Mouse (Mus musculus) cerebellum, adult 9-11 months (tissue): ENCODE data around the gene Cox7a2l.

Experiments used
- DNase-seq: peaks from one replicate; pipeline ENCODE4 v3.0.0; 2022

Cox7a2l gene

DNA sequence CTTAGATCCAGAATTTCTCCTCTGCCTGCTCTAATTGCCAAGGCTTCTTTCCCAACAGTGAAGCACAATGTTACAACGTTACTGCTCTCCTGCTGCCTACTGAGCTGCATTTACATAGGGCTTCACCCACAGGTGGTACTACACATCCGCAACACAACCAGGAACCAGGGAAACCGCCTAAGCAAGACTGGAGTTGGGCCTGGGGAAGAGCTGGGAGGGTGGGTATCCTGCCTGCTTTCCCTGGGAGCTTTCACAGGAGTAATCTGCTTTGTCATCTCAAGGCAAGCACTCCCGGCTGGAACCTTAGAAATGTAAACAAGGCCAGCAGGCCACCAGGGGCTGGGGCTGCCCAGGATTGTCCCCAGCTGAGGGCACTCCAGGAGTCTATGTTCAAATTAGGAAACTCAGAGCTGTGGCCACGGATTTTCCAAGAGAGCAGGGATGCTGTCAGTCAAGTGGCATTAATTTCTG is 9.0 kb upstream of the Cox7a2l start:
- no peak for DNase-seq

DNA sequence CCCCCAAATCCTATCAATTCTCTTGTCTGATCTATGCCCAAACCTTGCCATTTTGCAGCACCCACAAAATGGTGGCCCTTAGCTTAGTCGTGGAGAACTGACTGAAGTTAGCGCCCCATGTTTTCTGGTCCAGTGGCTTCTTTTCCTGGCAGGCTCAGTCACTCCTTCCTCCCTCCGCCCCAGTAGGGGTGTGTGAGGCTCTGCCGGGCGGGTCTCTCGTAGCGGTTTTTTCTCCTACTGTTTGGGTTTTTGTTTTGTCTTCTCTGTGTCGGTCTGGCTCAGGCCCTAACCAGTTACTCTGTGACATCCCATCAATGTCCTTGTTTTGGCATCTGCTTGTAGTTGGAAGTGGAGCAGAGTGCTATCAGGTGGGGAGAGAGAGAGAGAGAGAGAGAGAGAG is 8.5 kb upstream of the Cox7a2l start:
- DNase-seq: no peak

DNA sequence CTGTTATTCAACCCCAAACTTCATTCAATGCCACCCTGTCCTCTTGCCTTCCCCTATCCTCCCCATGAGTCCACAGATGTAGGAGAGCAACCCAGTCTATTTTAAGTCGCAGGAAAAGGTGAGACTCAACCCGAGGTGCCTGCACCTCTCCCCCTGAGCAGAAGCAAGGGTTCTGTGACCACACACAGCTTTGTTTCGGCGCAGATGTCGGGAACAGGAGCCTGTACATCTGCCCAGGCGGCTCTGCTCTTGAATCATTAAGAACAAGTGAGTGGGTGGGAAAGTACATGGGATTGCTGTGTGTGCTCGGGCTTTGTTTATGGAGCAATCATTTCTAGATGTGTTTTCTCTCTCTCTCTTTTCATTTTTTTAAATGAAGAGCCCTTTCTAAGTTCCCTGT is 7.6 kb upstream of the Cox7a2l start:
- DNase-seq: no peak

DNA sequence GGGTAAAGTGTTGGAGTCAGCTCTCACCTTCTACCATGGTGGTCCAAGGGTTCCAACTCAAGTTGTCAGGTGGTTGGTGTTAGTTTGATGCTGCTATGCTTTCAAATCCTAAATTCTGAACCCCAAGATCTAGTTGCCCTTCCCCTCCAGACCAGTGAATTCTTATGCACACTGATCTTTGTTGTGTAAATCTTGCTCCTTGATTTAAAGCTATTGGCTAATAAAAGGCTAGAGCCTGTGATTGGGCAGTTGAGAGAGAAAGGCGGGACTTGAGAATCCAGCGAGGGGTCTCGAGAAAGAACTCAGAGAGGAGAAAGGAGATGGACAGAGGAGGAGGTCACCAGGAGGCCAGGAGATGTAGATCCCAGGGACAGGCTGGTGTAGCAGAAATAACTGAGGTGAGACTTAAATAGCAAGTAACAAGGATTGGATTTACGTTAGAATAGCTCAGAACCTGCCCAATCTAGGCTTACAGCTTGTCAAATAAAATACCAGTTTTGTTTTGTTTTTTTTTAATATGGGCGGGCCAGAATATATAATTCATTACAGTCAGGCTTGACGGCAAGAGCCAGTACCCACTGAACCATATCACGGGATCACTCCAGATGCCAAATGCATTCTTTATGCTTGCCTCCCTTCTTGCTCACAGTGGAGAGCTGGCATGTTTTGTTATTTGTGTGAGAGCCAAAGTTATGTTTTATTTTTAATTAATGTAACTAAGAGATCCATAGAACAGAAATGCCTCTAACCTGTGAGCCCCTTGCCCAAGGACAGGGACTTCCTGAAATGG is 5.7 kb upstream of the Cox7a2l start:
- no peak for DNase-seq

DNA sequence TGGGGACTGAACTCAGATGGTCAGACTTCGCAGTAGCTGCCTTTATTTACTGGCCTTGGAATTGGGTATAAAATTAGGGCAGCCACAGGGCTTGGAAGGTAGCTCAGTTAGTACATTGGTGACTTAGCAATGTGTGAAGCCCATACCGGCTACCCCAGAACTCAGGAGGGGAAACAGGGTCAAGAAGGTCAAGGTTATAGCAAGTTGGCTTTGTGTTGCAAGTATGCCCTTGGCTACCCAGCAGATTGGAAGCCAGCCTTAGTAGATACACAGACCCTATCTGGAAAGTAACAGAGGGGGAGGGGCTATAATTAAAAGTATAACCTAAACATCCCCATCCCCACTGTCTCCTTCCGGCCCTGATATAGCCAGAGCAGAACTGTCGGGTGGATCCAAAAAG is 4.8 kb upstream of the Cox7a2l start:
- DNase-seq: no peak

DNA sequence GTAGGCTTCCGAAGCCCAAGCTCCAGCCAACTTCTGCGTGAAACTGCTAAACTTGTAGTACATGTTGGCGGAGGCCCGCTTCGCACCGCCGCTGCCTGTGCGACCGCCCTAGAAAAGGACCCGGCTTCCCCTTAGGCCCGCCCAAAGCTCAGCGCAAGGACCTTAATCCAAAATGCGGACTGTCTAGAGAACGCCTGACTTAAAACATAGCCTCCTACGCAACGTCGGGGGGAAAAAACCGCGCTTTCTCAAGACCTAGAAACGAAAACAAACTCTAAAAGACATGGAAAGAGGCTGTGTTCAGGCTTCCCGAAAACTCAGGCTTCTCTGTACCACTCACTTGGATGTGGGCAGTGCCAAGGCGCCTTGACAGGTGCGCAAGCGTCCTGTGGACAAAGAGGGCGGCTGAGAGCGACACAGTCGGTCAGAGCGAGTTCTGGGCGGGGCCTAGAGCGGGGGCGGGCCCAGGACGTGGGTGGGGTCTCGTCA is 2.9 kb downstream of the Cox7a2l start:
- peak; percentile 93 for DNase-seq

DNA sequence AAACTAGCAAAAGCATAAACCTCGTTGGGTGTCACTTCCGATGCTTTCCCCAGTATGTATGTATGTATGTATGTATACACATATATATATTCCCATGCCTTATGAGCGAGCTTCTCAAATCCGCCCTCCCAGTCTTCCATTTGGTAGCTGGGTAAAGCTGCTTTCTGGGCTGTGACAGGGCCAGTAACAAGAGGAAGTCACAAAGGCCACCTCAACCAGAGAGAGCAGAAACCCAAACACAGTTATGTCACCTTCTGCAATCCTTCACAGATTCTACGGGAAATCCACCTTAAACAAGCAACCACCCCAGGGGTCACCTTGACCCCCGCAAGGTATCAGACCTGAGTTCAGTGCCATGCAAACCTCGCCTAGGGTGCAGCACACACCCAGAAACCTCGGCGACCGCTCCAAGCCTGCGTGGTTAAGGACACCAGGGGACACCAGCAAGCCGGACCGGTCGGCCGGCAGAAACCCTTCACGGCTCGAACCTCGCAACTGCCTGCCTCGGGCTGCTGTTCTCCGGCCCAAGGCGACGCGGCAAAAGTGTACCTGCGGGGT is 3.4 kb downstream of the Cox7a2l start:
- no peak for DNase-seq

DNA sequence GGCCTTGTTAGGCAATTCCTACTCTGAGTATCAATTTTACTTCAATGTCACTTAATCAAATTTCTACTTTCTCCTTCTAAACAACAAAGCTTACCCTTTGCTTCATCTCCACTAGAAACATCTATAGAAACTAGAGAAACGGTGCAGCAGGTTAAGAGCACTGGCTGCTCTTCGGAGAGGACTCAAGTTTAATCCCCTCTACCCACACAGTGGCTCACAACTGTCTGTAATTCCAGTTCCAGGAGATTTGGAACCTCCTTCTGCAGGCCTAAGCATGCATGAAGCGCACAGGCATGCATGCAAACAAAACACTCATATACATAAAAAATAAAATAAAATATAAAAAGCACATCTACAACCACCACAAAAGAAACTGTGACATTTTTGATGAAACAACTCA is 5.0 kb downstream of the Cox7a2l start:
- no peak for DNase-seq

DNA sequence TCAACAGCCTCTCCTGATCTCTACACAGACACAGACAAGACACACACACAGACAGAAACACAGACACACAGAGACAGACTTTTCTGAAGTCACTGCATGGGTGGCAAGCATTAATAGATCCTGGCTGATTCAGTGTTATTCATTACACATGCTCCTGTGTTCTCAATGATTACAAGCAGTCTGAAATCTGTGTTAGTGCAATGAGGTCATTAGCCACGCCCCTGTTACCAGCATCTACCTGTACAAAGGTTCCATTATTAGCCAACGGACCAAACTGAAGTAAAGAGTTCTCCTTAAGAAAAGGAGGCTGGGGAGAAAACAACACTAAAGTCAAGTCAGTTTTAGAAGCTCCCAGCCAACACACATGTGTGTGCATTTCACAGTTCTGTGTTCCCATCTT is 13.4 kb downstream of the Cox7a2l start:
- no peak for DNase-seq

DNA sequence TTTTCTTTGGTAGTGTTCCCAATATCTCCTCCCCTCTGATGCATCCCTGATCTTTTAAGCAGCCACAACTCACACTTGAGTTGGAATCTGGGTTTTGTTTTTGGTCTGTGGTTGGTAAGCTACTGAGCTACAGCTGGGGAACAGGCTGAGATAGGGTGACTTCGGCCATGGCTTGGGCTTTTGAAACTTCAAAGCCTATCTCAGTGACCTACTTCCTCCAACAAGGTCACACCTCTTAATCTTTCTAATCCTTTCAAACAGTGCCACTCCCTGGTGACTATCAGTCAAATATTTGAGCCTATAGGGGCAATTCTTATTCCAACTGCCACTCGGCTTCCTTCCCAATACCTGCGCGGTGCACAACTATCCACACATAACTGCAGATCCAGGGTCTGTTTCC is 17.4 kb downstream of the Cox7a2l start:
- no peak for DNase-seq

DNA sequence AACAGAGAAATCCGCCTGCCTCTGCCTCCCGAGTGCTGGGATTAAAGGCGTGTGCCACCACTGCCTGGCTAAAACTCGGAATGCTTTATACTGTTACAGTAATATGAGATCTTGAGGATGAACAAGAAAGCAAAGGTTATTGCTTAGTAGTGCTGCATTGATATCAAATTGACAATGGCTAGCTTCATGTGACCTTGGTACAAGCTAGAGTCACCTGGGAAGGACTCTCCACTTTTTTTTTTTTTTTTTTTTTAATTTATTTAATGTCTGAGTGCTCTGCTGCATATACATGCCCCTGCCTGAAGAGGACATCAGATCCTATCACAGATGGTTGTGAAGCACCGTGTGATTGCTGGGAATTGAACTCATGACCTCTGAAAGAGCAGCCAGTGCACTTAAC is 18.2 kb downstream of the Cox7a2l start:
- no peak for DNase-seq

DNA sequence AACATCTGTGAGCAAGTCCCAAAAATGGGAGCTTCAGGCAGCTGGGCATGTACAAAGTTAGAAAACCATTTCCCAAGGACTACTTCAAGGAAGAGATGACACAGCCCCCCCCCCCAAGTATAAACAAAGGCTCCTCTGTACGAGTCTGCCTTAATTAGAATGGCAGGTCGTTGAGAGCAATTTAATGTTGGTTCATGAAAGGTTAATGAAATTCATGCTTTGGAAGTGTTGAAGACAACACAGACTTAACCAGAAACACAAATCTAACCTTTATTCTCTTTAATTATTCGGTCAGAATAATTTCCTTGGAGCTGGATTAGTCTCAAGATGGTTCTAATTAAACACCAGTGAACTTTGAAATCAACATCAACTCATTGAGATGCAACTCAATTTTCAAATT is 29.4 kb downstream of the Cox7a2l start:
- no peak for DNase-seq

DNA sequence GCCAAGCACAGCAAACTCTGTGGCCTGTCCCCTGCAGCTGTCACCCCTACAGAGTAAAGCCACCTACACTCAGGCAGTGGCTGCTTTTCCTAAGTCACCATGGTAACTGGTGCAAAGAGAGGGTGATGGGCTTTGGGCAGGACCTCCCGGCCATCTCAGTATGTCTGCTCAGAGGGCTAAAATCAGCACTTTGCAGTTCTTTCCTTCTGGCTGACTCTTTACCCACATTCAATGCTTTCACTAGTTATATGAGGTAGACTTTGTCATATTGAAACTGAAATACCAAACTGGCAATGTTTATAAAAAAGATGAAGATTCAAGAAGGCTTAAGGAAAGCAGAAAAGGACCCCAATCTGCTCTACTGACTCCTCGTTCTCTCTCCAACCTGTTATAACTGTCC is 33.3 kb downstream of the Cox7a2l start:
- no peak for DNase-seq

DNA sequence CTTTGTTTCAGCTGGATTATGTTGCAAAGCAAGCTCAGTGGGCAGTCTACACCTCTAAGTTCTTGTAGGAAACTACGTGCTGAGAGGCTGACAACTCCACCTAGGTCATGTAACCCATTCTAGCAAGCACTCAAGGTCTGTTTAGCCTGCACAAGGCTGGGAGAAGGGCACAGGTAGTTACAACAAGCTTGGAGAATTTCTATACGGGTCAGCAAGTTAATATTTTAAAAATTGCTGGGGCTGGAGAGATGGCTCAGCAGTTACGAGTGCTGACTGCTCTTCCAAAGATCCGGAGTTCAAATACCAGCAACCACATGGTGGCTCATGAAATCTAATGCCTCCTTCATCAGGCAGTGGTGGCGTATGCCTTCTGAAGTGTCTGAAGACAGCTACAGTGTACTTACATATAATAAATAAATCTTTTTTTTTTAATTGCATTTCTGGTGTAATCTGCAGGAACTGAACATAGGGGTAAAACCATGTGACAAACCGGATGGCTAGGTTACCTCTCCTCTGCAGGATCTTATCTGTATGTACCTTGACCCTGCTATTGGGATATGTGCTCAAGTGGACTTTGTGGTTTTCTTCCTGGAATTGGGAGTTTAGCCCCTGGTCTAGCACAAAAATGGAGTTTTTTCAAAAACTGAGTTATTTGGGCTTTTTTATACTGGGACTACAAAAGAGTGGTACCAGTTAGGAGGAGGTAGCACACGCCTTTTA is 34.2 kb downstream of the Cox7a2l start:
- no peak for DNase-seq

DNA sequence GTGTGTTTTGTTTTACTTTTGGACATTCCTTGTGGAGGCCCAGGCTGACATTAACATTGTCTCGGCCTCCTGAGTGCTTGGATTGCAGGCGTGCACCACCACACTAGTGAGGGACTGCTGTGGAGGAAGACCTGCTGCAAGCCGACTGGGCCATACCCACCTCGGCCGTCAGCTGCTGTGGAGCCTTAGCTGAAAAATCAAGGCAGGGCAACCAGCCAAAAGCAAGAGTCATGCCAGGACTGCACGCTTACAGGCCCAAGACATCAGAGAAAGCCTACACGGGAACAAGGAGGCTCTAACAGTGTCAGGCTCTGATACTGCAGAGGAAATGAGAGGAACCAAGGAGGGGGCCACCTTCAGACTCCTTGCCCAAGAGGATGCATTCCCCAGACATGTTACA is 35.6 kb downstream of the Cox7a2l start:
- peak; percentile 5 for DNase-seq

DNA sequence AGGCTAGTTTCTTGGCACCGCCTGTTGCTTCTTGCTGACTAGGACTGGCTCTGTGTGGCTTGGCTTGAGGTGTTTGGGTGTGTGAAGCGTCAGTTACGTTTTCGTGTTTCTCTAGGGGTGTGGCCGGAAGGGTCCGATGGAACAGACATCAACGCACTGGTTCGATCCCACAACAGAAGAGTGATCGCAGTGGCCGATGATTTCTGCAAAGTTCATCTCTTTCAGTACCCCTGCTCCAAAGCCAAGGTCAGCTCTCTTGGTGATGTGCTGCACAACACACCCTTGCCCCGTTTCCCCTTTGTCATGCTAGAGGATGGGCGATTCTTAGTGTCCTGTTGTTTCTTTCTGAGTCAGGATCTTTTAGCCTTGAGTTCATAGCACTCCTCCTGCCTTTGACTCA is 40.0 kb downstream of the Cox7a2l start:
- DNase-seq: no peak

DNA sequence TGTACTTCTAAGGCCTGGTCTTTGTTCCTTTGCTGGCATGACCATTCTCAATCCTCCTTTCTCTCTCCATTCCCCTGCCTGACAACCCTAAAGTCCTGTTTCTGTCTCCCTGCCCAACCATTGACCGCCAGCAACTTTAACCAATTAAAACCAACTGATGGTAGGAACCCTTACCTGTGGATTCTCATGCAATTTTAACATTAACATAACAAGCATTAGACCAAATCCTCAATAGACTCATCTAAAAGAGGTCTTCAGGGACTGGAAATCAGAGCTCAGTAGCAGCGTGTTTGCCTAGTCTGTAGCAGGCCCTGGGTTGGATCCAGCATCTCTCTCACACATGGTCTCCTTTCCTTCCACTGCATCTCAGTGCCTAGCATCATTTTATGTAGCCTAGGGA is 47.5 kb downstream of the Cox7a2l start:
- no peak for DNase-seq

DNA sequence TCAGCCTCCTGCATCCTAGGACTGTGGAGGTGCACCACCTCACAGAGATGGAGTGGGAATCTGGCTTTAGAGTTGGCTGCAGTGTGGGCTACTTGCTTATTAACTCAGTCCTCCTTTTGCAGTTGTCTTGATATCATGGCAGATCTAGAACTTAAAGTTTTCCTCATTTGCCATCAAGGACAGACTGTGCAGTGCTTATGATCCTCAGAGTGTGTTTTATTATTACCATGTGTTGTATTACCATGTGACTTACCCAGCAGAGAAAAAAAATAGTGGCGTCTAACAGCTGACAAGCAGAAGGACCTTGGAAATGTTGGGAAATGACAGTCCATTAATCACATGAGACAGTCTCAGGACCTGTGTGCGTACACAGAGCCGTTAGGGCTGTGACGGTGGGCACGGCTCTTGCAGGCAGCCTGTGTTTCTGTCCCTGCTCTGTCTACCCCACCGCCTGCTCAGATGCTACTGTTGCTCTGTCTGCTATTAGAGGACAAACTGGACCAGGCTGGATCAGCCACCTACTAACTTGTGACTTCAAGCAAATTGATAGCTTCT is 50.4 kb downstream of the Cox7a2l start:
- DNase-seq: no peak

DNA sequence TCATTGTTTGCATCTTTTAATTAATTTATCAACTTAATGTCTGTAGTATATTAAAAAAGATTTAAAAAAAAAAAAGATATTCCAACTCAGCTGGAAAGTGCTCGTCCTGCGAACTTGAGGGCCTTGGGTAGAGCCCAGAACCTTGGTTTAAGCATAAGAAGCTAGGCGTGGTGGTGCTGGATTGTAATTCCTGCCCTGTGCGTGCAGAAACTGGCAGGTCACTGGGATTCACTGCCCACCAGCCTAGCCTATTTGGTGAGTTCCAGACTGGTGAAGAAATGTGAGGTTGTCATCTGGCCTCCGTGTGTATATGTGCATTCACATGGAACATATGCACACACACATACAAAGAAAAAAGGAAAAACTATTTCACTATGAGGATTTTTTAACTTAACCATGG is 51.2 kb downstream of the Cox7a2l start:
- no peak for DNase-seq

DNA sequence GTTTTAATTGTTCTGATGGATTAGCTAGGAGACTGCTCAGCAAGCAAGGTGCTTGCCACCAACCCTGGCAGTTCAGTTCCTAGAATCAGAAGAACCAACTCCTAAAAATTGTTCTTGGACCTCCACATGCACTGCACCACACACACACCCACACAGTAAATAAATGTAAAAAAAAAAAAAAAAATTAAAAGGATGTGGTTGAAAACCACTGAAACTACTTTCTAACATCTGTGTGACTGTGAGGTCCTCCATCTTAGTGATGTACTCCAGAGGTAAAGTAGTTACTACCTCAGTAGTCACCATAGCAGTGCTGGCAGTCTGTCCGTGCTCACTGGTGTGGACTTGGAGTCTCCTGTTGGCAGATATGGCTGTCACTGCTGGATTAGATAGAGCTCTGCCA is 59.9 kb downstream of the Cox7a2l start:
- DNase-seq: no peak

DNA sequence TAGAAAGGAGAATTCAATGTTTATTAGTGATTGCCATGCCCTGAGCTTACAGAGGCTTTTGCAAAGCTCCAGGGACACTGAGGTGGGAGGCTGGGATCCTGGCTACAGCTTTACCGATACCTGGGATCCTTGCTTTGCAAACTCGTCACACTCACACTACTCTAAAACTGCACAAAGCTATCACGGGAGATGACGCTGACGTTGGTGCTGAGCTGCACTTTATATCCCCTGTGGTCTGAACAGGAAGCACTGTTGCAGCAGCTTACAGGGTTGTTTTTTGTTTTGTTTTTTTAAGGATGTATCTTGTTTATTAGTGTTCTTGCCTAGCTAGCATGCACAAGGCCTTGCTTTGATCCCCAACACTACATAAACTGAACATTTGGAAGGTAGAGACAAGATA is 63.5 kb downstream of the Cox7a2l start:
- no peak for DNase-seq

DNA sequence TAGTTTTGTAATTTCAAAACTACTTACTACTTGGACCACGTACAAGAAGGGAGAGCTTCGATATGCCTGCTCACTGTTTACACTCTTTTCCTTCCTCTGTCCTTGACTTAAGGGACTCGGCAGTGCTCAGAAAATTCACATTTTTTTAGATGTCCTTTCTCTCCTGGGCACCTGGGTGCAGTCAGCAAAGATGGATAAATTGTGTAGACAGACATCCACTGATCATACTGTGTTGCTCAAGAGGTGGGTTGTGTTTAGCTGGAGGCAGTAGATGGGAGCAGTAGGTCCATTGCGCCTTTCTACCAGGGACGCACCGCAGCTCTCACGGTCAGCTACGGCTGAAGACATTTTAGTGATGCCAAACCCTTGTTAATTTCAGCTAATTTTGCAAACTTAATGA is 64.7 kb downstream of the Cox7a2l start:
- DNase-seq: no peak
